Mouse (Mus musculus): ENCODE data around the gene Arhgef7. TPM values are rescaled to one million over a fixed set of nuclear protein-coding genes. Genes with fewer than 3 reads are reported as not detected.
A peak's percentile ranks its signal among the peaks of the same experiment; 100 is the strongest.

The Arhgef7 gene
- total RNA-seq (2014; rRNA removed) (87.5 and 124 TPM in 2 replicates), polyA plus RNA-seq (2015; fragmentation: Nextera tagmentation; extraction: Ambion mirVana) (54.3 and 55.3 TPM in 2 replicates)

- H3K36me3 ChIP-seq (ENCODE audit: insufficient read depth, low read length), result no peaks in the 10 kb centered on the region
- H3K27ac ChIP-seq (ENCODE audit: low read depth, low read length), result peak within 1 kb of the TSS; percentile 98
- ATAC-seq (ENCODE audit: low FRiP score) (peak; percentile 89), DNase-seq (ENCODE audit: low spot score) (peak; percentile 94)
- H3K9me3 ChIP-seq (ENCODE audit: low read length), result no peaks in the 10 kb centered on the region
- peak within 1 kb of the TSS; percentile 94 for H3K9ac ChIP-seq (replicated peaks; ENCODE audit: low read length, poor library complexity, severe bottlenecking)
- H3K4me1 ChIP-seq (ENCODE audit: insufficient read depth, low read length), result peaks cover 10% of the 10 kb centered on the region
- under 1% methylated on average over 96 of the region's 127 CpGs for WGBS
- H3K4me2 ChIP-seq (ENCODE audit: low read depth, low read length, poor library complexity, severe bottlenecking), result peak within 1 kb of the TSS; percentile 54
- H3K4me3 ChIP-seq (ENCODE audit: low read depth, low read length), result peak within 1 kb of the TSS; percentile 65
- TF ChIP-seq CTCF (IDR thresholded peaks at IDR 0.05), result no peak
- H3K27me3 ChIP-seq (ENCODE audit: insufficient read depth, low read length), result no peaks in the 10 kb centered on the region
These were observed at the start of gene Arhgef7 for GRCm38 (mm10) chr8:11727651-11728481. TSS of gene Arhgef7 (plus strand) at chr8:11727721.

GRCm38 (mm10) chr8:11684558-11684957, 43.0 kb upstream of the Arhgef7 start:
- Histone ChIP-seq H3K36me3 (ENCODE audit: insufficient read depth, low read length) (no peaks in the 10 kb centered on the region), H3K27ac (ENCODE audit: low read depth, low read length) (no peak overlapping the region), H3K9ac (replicated peaks; ENCODE audit: low read length, poor library complexity, severe bottlenecking) (no peak overlapping the region), H3K4me3 (ENCODE audit: low read depth, low read length) (no peak overlapping the region), H3K9me3 (ENCODE audit: low read length) (no peaks in the 10 kb centered on the region), H3K27me3 (ENCODE audit: insufficient read depth, low read length) (no peaks in the 10 kb centered on the region), H3K4me1 (ENCODE audit: insufficient read depth, low read length) (no peaks in the 10 kb centered on the region), H3K4me2 (ENCODE audit: low read depth, low read length, poor library complexity, severe bottlenecking) (no peak overlapping the region)
- no peak for DNase-seq (ENCODE audit: low spot score)
- WGBS, result 90% methylated on average over 7 of the region's 7 CpGs
- ATAC-seq (ENCODE audit: low FRiP score), result no peak
- TF ChIP-seq CTCF (IDR thresholded peaks at IDR 0.05), result no peak

- TF ChIP-seq CTCF (IDR thresholded peaks at IDR 0.05), result no peak
- H3K27ac ChIP-seq (ENCODE audit: low read depth, low read length), result no peak overlapping the region
- ATAC-seq (ENCODE audit: low FRiP score) (no peak), DNase-seq (ENCODE audit: low spot score) (no peak)
- no peaks in the 10 kb centered on the region for H3K27me3 ChIP-seq (ENCODE audit: insufficient read depth, low read length)
- WGBS, result 96% methylated on average over 5 of the region's 5 CpGs
- no peak overlapping the region for H3K9ac ChIP-seq (replicated peaks; ENCODE audit: low read length, poor library complexity, severe bottlenecking)
- H3K4me1 ChIP-seq (ENCODE audit: insufficient read depth, low read length), result no peaks in the 10 kb centered on the region
- no peaks in the 10 kb centered on the region for H3K9me3 ChIP-seq (ENCODE audit: low read length)
- no peak overlapping the region for H3K4me2 ChIP-seq (ENCODE audit: low read depth, low read length, poor library complexity, severe bottlenecking)
- no peak overlapping the region for H3K4me3 ChIP-seq (ENCODE audit: low read depth, low read length)
- H3K36me3 ChIP-seq (ENCODE audit: insufficient read depth, low read length), result no peaks in the 10 kb centered on the region
These were observed 40.3 kb upstream of the Arhgef7 start for GRCm38 (mm10) chr8:11687251-11687650.

GRCm38 (mm10) chr8:11689945-11690344, 37.6 kb upstream of the Arhgef7 start:
- Histone ChIP-seq H3K4me3 (ENCODE audit: low read depth, low read length) (no peak overlapping the region), H3K36me3 (ENCODE audit: insufficient read depth, low read length) (no peaks in the 10 kb centered on the region), H3K9me3 (ENCODE audit: low read length) (no peaks in the 10 kb centered on the region), H3K27ac (ENCODE audit: low read depth, low read length) (no peak overlapping the region), H3K9ac (replicated peaks; ENCODE audit: low read length, poor library complexity, severe bottlenecking) (no peak overlapping the region), H3K4me1 (ENCODE audit: insufficient read depth, low read length) (no peaks in the 10 kb centered on the region), H3K4me2 (ENCODE audit: low read depth, low read length, poor library complexity, severe bottlenecking) (no peak overlapping the region), H3K27me3 (ENCODE audit: insufficient read depth, low read length) (no peaks in the 10 kb centered on the region)
- TF ChIP-seq CTCF (IDR thresholded peaks at IDR 0.05), result no peak
- ATAC-seq (ENCODE audit: low FRiP score) (no peak), DNase-seq (ENCODE audit: low spot score) (no peak)
- WGBS, result 33% methylated on average over 7 of the region's 7 CpGs

- no peak overlapping the region for H3K4me2 ChIP-seq (ENCODE audit: low read depth, low read length, poor library complexity, severe bottlenecking)
- no peaks in the 10 kb centered on the region for H3K36me3 ChIP-seq (ENCODE audit: insufficient read depth, low read length)
- no peak overlapping the region for H3K4me3 ChIP-seq (ENCODE audit: low read depth, low read length)
- no peaks in the 10 kb centered on the region for H3K4me1 ChIP-seq (ENCODE audit: insufficient read depth, low read length)
- WGBS, result 94% methylated on average over 6 of the region's 6 CpGs
- no peak overlapping the region for H3K27ac ChIP-seq (ENCODE audit: low read depth, low read length)
- H3K27me3 ChIP-seq (ENCODE audit: insufficient read depth, low read length), result no peaks in the 10 kb centered on the region
- DNase-seq (ENCODE audit: low spot score) (no peak), ATAC-seq (ENCODE audit: low FRiP score) (no peak)
- H3K9ac ChIP-seq (replicated peaks; ENCODE audit: low read length, poor library complexity, severe bottlenecking), result no peak overlapping the region
- no peak for TF ChIP-seq CTCF (IDR thresholded peaks at IDR 0.05)
- no peaks in the 10 kb centered on the region for H3K9me3 ChIP-seq (ENCODE audit: low read length)
These were observed 36.2 kb upstream of the Arhgef7 start for GRCm38 (mm10) chr8:11691284-11691683.

- no peak overlapping the region for H3K4me2 ChIP-seq (ENCODE audit: low read depth, low read length, poor library complexity, severe bottlenecking)
- no peak for DNase-seq (ENCODE audit: low spot score)
- ATAC-seq (ENCODE audit: low FRiP score), result no peak
- H3K4me3 ChIP-seq (ENCODE audit: low read depth, low read length), result no peak overlapping the region
- TF ChIP-seq CTCF (IDR thresholded peaks at IDR 0.05), result no peak
- H3K9me3 ChIP-seq (ENCODE audit: low read length), result no peaks in the 10 kb centered on the region
- WGBS, result 90% methylated on average over 6 of the region's 6 CpGs
- H3K27ac ChIP-seq (ENCODE audit: low read depth, low read length), result no peak overlapping the region
- no peaks in the 10 kb centered on the region for H3K27me3 ChIP-seq (ENCODE audit: insufficient read depth, low read length)
- no peak overlapping the region for H3K9ac ChIP-seq (replicated peaks; ENCODE audit: low read length, poor library complexity, severe bottlenecking)
- H3K36me3 ChIP-seq (ENCODE audit: insufficient read depth, low read length), result no peaks in the 10 kb centered on the region
- H3K4me1 ChIP-seq (ENCODE audit: insufficient read depth, low read length), result no peaks in the 10 kb centered on the region
These were observed 35.8 kb upstream of the Arhgef7 start for GRCm38 (mm10) chr8:11691761-11692160.

Data from midbrain, postnatal 0 days (tissue).